In the genomic region with DNA sequence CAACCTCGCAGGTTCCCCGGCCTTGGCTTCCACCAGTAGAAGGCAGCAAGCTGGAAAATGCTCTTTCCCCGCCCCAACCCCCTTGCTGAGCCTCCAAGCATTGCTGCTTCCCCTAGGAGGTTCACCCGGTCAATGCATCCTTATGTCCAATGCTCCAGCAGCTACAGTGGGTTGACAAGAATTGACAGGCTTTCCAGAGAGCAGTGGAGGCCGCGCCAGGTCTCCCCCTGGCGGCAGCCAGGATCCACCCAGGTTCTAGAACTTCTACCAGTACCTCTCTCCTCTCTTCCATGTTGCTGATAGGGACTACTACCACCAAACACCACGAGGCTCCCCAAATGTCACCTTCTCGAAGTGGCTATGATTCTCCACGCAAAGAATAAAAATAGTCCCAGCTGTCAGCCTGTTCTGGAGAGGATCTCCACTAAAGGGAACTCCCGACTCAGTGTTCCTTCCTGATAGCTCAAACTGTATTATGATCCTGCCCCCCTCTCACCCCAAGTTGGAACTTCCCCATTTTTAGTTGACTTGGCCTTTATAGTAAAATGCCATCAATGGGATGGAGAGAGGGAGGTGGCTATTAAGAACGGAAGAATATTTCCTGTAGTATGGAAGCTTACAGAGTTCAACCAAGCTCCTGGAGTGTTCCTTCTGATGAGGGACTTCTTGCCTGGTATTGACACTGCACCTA, we compare ENCODE assay signal across 9 mouse cellular contexts. TPM values are rescaled to one million over a fixed set of nuclear protein-coding genes. Genes with fewer than 3 reads are reported as not detected.
DNase-seq lines count a peak whose midpoint lies in the region; ATAC-seq lines count a peak whose summit lies in the region.
"Had no signal": no experiment of that assay in that cellular context is flagged by ENCODE, and none has a peak within 500 bp of the region (broad histone marks: within the 10 kb centered on the region; RNA-seq: fewer than 3 reads in every experiment).

No protein-coding gene starts in this region.

- DNase-seq in heart, postnatal 10 days: peak; percentile 8 to 16
- DNase-seq in urinary bladder, postnatal 25 days (ENCODE audit: low spot score): peak; percentile 5
- DNase-seq in urinary bladder, adult 2 months (ENCODE audit: low spot score): no peak
- DNase-seq in embryonic facial prominence, embryonic 10.5 days (ENCODE audit: low spot score): peak; percentile 50
- no peak for DNase-seq in c-Kit-positive CD71-positive TER-119-positive erythroid progenitor cells, embryonic 14.5 days (ENCODE audit: low spot score)
- DNase-seq: liver, embryonic 13.5 days had no signal

- no peaks in the 10 kb centered on the region for H3K27me3 ChIP-seq in heart, embryonic 11.5 days (ENCODE audit: control insufficient read depth, insufficient read depth, low read length)
- no peaks in the 10 kb centered on the region for H3K27me3 ChIP-seq in embryonic facial prominence, embryonic 10.5 days (replicated peaks; ENCODE audit: low read depth, poor library complexity, severe bottlenecking)
- H3K27me3 ChIP-seq: embryonic facial prominence, embryonic 13.5 days; liver, embryonic 13.5 days had no signal

- H3K4me1 ChIP-seq in heart, embryonic 11.5 days (ENCODE audit: control insufficient read depth, insufficient read depth, low read length): no peaks in the 10 kb centered on the region
- peaks cover 6% of the 10 kb centered on the region; the same call in 1 of the 2 replicates for H3K4me1 ChIP-seq in embryonic facial prominence, embryonic 10.5 days
- H3K4me1 ChIP-seq: embryonic facial prominence, embryonic 13.5 days; liver, embryonic 13.5 days had no signal

- no peaks in the 10 kb centered on the region for H3K36me3 ChIP-seq in heart, embryonic 11.5 days (ENCODE audit: control insufficient read depth, insufficient read depth, low read length)
- no peaks in the 10 kb centered on the region for H3K36me3 ChIP-seq in embryonic facial prominence, embryonic 10.5 days (replicated peaks)
- H3K36me3 ChIP-seq: embryonic facial prominence, embryonic 13.5 days; liver, embryonic 13.5 days had no signal

- H3K9me3 ChIP-seq in heart, embryonic 11.5 days (replicated peaks; ENCODE audit: control insufficient read depth, low read length): no peaks in the 10 kb centered on the region
- no peaks in the 10 kb centered on the region for H3K9me3 ChIP-seq in embryonic facial prominence, embryonic 10.5 days
- H3K9me3 ChIP-seq: liver, embryonic 13.5 days had no signal

- H3K4me2 ChIP-seq in heart, embryonic 11.5 days: no peak overlapping the region
- H3K4me2 ChIP-seq: embryonic facial prominence, embryonic 13.5 days; liver, embryonic 13.5 days had no signal

- 35% methylated on average over 12 of the region's 12 CpGs for WGBS in heart, embryonic 11.5 days (ENCODE audit: insufficient replicate concordance)
- WGBS in embryonic facial prominence, embryonic 10.5 days: 46% methylated on average over 12 of the region's 12 CpGs

- H3K27ac ChIP-seq in heart, embryonic 11.5 days (ENCODE audit: low read depth, low read length): no peak overlapping the region
- no peak overlapping the region for H3K27ac ChIP-seq in embryonic facial prominence, embryonic 10.5 days (replicated peaks)
- H3K27ac ChIP-seq: embryonic facial prominence, embryonic 13.5 days; liver, embryonic 13.5 days had no signal

- no peak for ATAC-seq in heart, embryonic 11.5 days (replicated peaks; ENCODE audit: insufficient number of reproducible peaks, low FRiP score, low TSS enrichment)
- peak; percentile 66 for ATAC-seq in megakaryocyte, adult 5-6 weeks (ENCODE audit: poor library complexity, severe bottlenecking)

- no peak overlapping the region for H3K4me3 ChIP-seq in heart, embryonic 11.5 days (ENCODE audit: low read depth, low read length)
- no peak overlapping the region for H3K4me3 ChIP-seq in embryonic facial prominence, embryonic 10.5 days
- H3K4me3 ChIP-seq: embryonic facial prominence, embryonic 13.5 days; liver, embryonic 13.5 days had no signal

- no peak overlapping the region for H3K9ac ChIP-seq in heart, embryonic 11.5 days (ENCODE audit: low read depth, low read length)
- H3K9ac ChIP-seq: embryonic facial prominence, embryonic 13.5 days; liver, embryonic 13.5 days had no signal

- intact Hi-C loops in heart, postnatal 10 days (cut with DNase I): loop anchor here (2.0 kb wide), 1 partner anchor 175 kb away; no protein-coding TSS in a partner anchor

RNA-seq across cellular contexts. Expression of gene Cacul1, which starts 30.8 kb away (rescaled TPM):
- total RNA-seq in heart, postnatal 10 days (2021): 10 to 100 TPM; 28.5 to 29.4 TPM
- polyA plus RNA-seq in heart, embryonic 11.5 days (2014; fragmentation: Nextera tagmentation; extraction: Ambion mirVana): 22.5 and 24.5 TPM in 2 replicates
- 13.8 and 16.8 TPM in 2 replicates for polyA plus RNA-seq in urinary bladder, adult 2 months (2012; rRNA removed)
- 29.4 and 30.3 TPM in 2 replicates for polyA plus RNA-seq in embryonic facial prominence, embryonic 10.5 days (2016; fragmentation: Nextera tagmentation; extraction: Ambion mirVana)
- total RNA-seq in megakaryocyte, adult 5-6 weeks (2015): 25.5 and 33.0 TPM in 2 replicates
- total RNA-seq in megakaryocyte, adult 5-6 weeks (2017): 34.6 and 38.5 TPM in 2 replicates

Comparison
In these comparisons a context has a peak if more than half of its experiments do, and no peak if none do; other contexts are left out.
1. DNase-seq: peak in heart, postnatal 10 days (2 of 2), urinary bladder, postnatal 25 days (single experiment) and embryonic facial prominence, embryonic 10.5 days (single experiment); none in urinary bladder, adult 2 months (single experiment) and c-Kit-positive CD71-positive TER-119-positive erythroid progenitor cells, embryonic 14.5 days (single experiment).